In the genomic region with DNA sequence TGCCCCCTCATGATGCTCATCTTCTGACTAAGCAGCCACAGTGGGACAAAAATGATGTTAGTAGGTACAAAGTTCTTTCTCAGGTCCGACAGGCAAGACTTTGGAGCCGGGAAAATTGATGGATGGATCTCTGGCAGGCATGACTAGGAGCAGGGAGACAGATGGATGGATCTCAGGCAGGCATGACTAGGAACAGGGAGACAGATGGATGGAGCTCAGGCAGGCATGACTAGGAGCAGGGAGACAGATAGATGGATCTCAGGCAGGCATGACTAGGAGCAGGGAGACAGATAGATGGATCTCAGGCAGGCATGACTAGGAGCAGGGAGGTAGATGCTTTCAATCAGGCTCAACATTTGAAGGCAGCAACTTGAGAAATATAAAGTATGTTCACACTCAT, we compare ENCODE assay signal across 9 mouse cellular contexts. TPM values are rescaled to one million over a fixed set of nuclear protein-coding genes. Genes with fewer than 3 reads are reported as not detected.
DNase-seq lines count a peak whose midpoint lies in the region; ATAC-seq and TF ChIP-seq lines count a peak whose summit lies in the region.
"Had no signal": no experiment of that assay in that cellular context is flagged by ENCODE, and none has a peak within 500 bp of the region (broad histone marks: within the 10 kb centered on the region; RNA-seq: fewer than 3 reads in every experiment).

No protein-coding gene starts in this region.

- no peaks in the 10 kb centered on the region for H3K9me3 ChIP-seq in forebrain, embryonic 13.5 days (replicated peaks)
- no peaks in the 10 kb centered on the region for H3K9me3 ChIP-seq in forebrain, embryonic 11.5 days (ENCODE audit: control insufficient read depth, low read length)
- H3K9me3 ChIP-seq in hindbrain, embryonic 16.5 days (ENCODE audit: control insufficient read depth, low read length), result no peaks in the 10 kb centered on the region
- no peaks in the 10 kb centered on the region for H3K9me3 ChIP-seq in limb, embryonic 14.5 days (ENCODE audit: control insufficient read depth, low read length)
- H3K9me3 ChIP-seq in liver, embryonic 11.5 days (ENCODE audit: control insufficient read depth, low read length), result no peaks in the 10 kb centered on the region

- no peaks in the 10 kb centered on the region for H3K36me3 ChIP-seq in forebrain, embryonic 13.5 days (ENCODE audit: poor library complexity, severe bottlenecking)
- H3K36me3 ChIP-seq in forebrain, embryonic 11.5 days (ENCODE audit: control insufficient read depth, insufficient read depth, low read length), result no peaks in the 10 kb centered on the region
- H3K36me3 ChIP-seq in hindbrain, embryonic 16.5 days (ENCODE audit: control insufficient read depth, insufficient read depth, low read length), result no peaks in the 10 kb centered on the region
- H3K36me3 ChIP-seq in limb, embryonic 14.5 days (ENCODE audit: control insufficient read depth, insufficient read depth, low read length), result no peaks in the 10 kb centered on the region
- H3K36me3 ChIP-seq in liver, embryonic 11.5 days (ENCODE audit: control insufficient read depth, insufficient read depth, low read length), result no peaks in the 10 kb centered on the region

- ATAC-seq in forebrain, embryonic 13.5 days, result no peak
- ATAC-seq in forebrain, embryonic 11.5 days (replicated peaks; ENCODE audit: low FRiP score), result no peak
- peak; percentile 75 for ATAC-seq in hindbrain, embryonic 16.5 days
- no peak for ATAC-seq in limb, embryonic 14.5 days (ENCODE audit: low FRiP score, low read depth)
- no peak for ATAC-seq in liver, embryonic 11.5 days (replicated peaks; ENCODE audit: low FRiP score)

- H3K4me1 ChIP-seq in forebrain, embryonic 13.5 days, result no peaks in the 10 kb centered on the region
- no peaks in the 10 kb centered on the region for H3K4me1 ChIP-seq in forebrain, embryonic 11.5 days (replicated peaks; ENCODE audit: control insufficient read depth, insufficient read depth, low read length)
- H3K4me1 ChIP-seq in hindbrain, embryonic 16.5 days (ENCODE audit: control insufficient read depth, insufficient read depth, low read depth, low read length), result no peaks in the 10 kb centered on the region
- H3K4me1 ChIP-seq in limb, embryonic 14.5 days (ENCODE audit: control insufficient read depth, insufficient read depth, low read length), result no peaks in the 10 kb centered on the region
- H3K4me1 ChIP-seq in liver, embryonic 11.5 days (replicated peaks; ENCODE audit: control insufficient read depth, insufficient read depth, low read length), result no peaks in the 10 kb centered on the region

- peak overlapping the region; percentile 15 for H3K4me3 ChIP-seq in forebrain, embryonic 13.5 days
- H3K4me3 ChIP-seq in forebrain, embryonic 11.5 days (ENCODE audit: low read depth, low read length), result no peak overlapping the region
- peak overlapping the region; percentile 38 for H3K4me3 ChIP-seq in hindbrain, embryonic 16.5 days (ENCODE audit: low read length)
- H3K4me3 ChIP-seq in limb, embryonic 14.5 days (replicated peaks; ENCODE audit: low read length), result peak overlapping the region; percentile 13
- H3K4me3 ChIP-seq in liver, embryonic 11.5 days (ENCODE audit: low read depth, low read length), result no peak overlapping the region
- H3K4me3 ChIP-seq: erythroblast, embryonic 14.5 days had no signal

- H3K27me3 ChIP-seq in forebrain, embryonic 13.5 days, result no peaks in the 10 kb centered on the region
- H3K27me3 ChIP-seq in forebrain, embryonic 11.5 days (ENCODE audit: control insufficient read depth, insufficient read depth, low read length), result no peaks in the 10 kb centered on the region
- H3K27me3 ChIP-seq in hindbrain, embryonic 16.5 days (replicated peaks; ENCODE audit: control insufficient read depth, insufficient read depth, low read length), result no peaks in the 10 kb centered on the region
- no peaks in the 10 kb centered on the region for H3K27me3 ChIP-seq in limb, embryonic 14.5 days (ENCODE audit: control insufficient read depth, insufficient read depth, low read length)
- H3K27me3 ChIP-seq in liver, embryonic 11.5 days (replicated peaks; ENCODE audit: control insufficient read depth, insufficient read depth, low read length), result no peaks in the 10 kb centered on the region

- 38% methylated on average over 2 of the region's 2 CpGs for WGBS in forebrain, embryonic 13.5 days
- 54% methylated on average over 2 of the region's 2 CpGs for WGBS in forebrain, embryonic 11.5 days
- WGBS in hindbrain, embryonic 16.5 days, result 24% methylated on average over 2 of the region's 2 CpGs
- WGBS in limb, embryonic 14.5 days, result 21% methylated on average over 2 of the region's 2 CpGs
- WGBS in liver, embryonic 11.5 days, result 45% methylated on average over 2 of the region's 2 CpGs

- H3K9ac ChIP-seq in forebrain, embryonic 13.5 days, result no peak overlapping the region
- H3K9ac ChIP-seq in forebrain, embryonic 11.5 days (ENCODE audit: low read length), result no peak overlapping the region
- H3K9ac ChIP-seq in hindbrain, embryonic 16.5 days (ENCODE audit: low read depth, low read length), result peak overlapping the region; percentile 53; the same call in 1 of the 2 replicates
- 0 out of 2 replicates have a peak overlapping the region, but pooled peaks have one; percentile 31 for H3K9ac ChIP-seq in limb, embryonic 14.5 days (ENCODE audit: low read depth, low read length, severe bottlenecking)
- no peak overlapping the region for H3K9ac ChIP-seq in liver, embryonic 11.5 days (ENCODE audit: low read depth, low read length)

- H3K4me2 ChIP-seq in forebrain, embryonic 13.5 days, result peak overlapping the region; percentile 45
- no peak overlapping the region for H3K4me2 ChIP-seq in forebrain, embryonic 11.5 days (ENCODE audit: low read depth, low read length, severe bottlenecking)
- peak overlapping the region; percentile 45 for H3K4me2 ChIP-seq in hindbrain, embryonic 16.5 days (ENCODE audit: low read length)
- H3K4me2 ChIP-seq in limb, embryonic 14.5 days (replicated peaks; ENCODE audit: low read depth, low read length, severe bottlenecking), result peak overlapping the region; percentile 30; the same call in 1 of the 2 replicates
- H3K4me2 ChIP-seq in liver, embryonic 11.5 days, result no peak overlapping the region

- TF ChIP-seq POLR2A in limb, embryonic 14.5 days (IDR thresholded peaks at IDR 0.05; ENCODE audit: borderline replicate concordance, extremely low read depth, insufficient read depth, insufficient read length), result no peak

- no peak for DNase-seq in forebrain, embryonic 11.5 days (ENCODE audit: low spot score)
- DNase-seq in cerebellum, postnatal 14 days, result peak; percentile 74 to 77
- no peak for DNase-seq in limb, embryonic 14.5 days (ENCODE audit: low spot score)
- DNase-seq in liver, embryonic 11.5 days (ENCODE audit: low spot score), result no peak
- DNase-seq in urinary bladder, postnatal 25 days (ENCODE audit: low spot score), result no peak
- no peak for DNase-seq in gastrocnemius, postnatal 4 days (ENCODE audit: low spot score in 2 of 2)

- H3K27ac ChIP-seq in forebrain, embryonic 13.5 days, result no peak overlapping the region
- H3K27ac ChIP-seq in forebrain, embryonic 11.5 days (ENCODE audit: low read depth, low read length), result no peak overlapping the region
- no peak overlapping the region for H3K27ac ChIP-seq in hindbrain, embryonic 16.5 days (ENCODE audit: low read depth, low read length)
- H3K27ac ChIP-seq in limb, embryonic 14.5 days (replicated peaks; ENCODE audit: low read depth, low read length), result no peak overlapping the region
- no peak overlapping the region for H3K27ac ChIP-seq in liver, embryonic 11.5 days (ENCODE audit: low read depth, low read length)

RNA-seq across cellular contexts. Expression of a gene that starts 13.8 kb away (rescaled TPM):
- polyA plus RNA-seq in forebrain, embryonic 13.5 days (2015; fragmentation: Nextera tagmentation; extraction: Ambion mirVana), result not detected in 2 replicates
- 0.08 and 0.11 TPM in 2 replicates for polyA plus RNA-seq in forebrain, embryonic 11.5 days (2014; fragmentation: Nextera tagmentation; extraction: Ambion mirVana)
- polyA plus RNA-seq in hindbrain, embryonic 16.5 days (2015; fragmentation: Nextera tagmentation; extraction: Ambion mirVana), result 0.73 and 0.84 TPM in 2 replicates
- 0.04 and 0.06 TPM in 2 replicates for polyA plus RNA-seq in limb, embryonic 14.5 days (2012; rRNA removed)
- polyA plus RNA-seq in limb, embryonic 14.5 days (2014; fragmentation: Nextera tagmentation; extraction: Ambion mirVana), result 0.08 and 0.15 TPM in 2 replicates
- 0.12 TPM in 1 of 2 replicates, not detected in the other for polyA plus RNA-seq in liver, embryonic 11.5 days (2014; fragmentation: Nextera tagmentation; extraction: Ambion mirVana)
- not detected for total RNA-seq in gastrocnemius, postnatal 4 days (2021)
- polyA plus RNA-seq: erythroblast, embryonic 14.5 days had no signal

RNA-seq across cellular contexts. Expression of a gene that starts 25.4 kb away (rescaled TPM):
- polyA plus RNA-seq in forebrain, embryonic 13.5 days (2015; fragmentation: Nextera tagmentation; extraction: Ambion mirVana), result 0.18 and 0.29 TPM in 2 replicates
- polyA plus RNA-seq in forebrain, embryonic 11.5 days (2014; fragmentation: Nextera tagmentation; extraction: Ambion mirVana), result 0.05 and 0.07 TPM in 2 replicates
- 0.51 and 0.69 TPM in 2 replicates for polyA plus RNA-seq in hindbrain, embryonic 16.5 days (2015; fragmentation: Nextera tagmentation; extraction: Ambion mirVana)
- polyA plus RNA-seq in limb, embryonic 14.5 days (2012; rRNA removed), result 0.09 and 0.14 TPM in 2 replicates
- polyA plus RNA-seq in limb, embryonic 14.5 days (2014; fragmentation: Nextera tagmentation; extraction: Ambion mirVana), result 0.06 and 0.12 TPM in 2 replicates
- 0.04 and 0.05 TPM in 2 replicates for polyA plus RNA-seq in liver, embryonic 11.5 days (2014; fragmentation: Nextera tagmentation; extraction: Ambion mirVana)
- total RNA-seq in gastrocnemius, postnatal 4 days (2021), result not detected
- polyA plus RNA-seq: erythroblast, embryonic 14.5 days had no signal

RNA-seq across cellular contexts. Expression of a gene that starts 54.6 kb away (rescaled TPM):
- polyA plus RNA-seq in forebrain, embryonic 13.5 days (2015; fragmentation: Nextera tagmentation; extraction: Ambion mirVana), result not detected in 2 replicates
- 0.08 TPM in 1 of 2 replicates, not detected in the other for polyA plus RNA-seq in forebrain, embryonic 11.5 days (2014; fragmentation: Nextera tagmentation; extraction: Ambion mirVana)
- 0.65 and 0.95 TPM in 2 replicates for polyA plus RNA-seq in hindbrain, embryonic 16.5 days (2015; fragmentation: Nextera tagmentation; extraction: Ambion mirVana)
- 0.24 and 0.26 TPM in 2 replicates for polyA plus RNA-seq in limb, embryonic 14.5 days (2012; rRNA removed)
- polyA plus RNA-seq in limb, embryonic 14.5 days (2014; fragmentation: Nextera tagmentation; extraction: Ambion mirVana), result 0.26 and 0.83 TPM in 2 replicates
- polyA plus RNA-seq in liver, embryonic 11.5 days (2014; fragmentation: Nextera tagmentation; extraction: Ambion mirVana), result not detected in 2 replicates
- total RNA-seq in gastrocnemius, postnatal 4 days (2021), result not detected
- polyA plus RNA-seq: erythroblast, embryonic 14.5 days had no signal

Comparison
In these comparisons a context has a peak if more than half of its experiments do, and no peak if none do; other contexts are left out.
1. H3K4me2 ChIP-seq: peak in forebrain, embryonic 13.5 days (single experiment), hindbrain, embryonic 16.5 days (single experiment) and limb, embryonic 14.5 days (single experiment); none in forebrain, embryonic 11.5 days (single experiment) and liver, embryonic 11.5 days (single experiment).
2. H3K4me3 ChIP-seq: peak in forebrain, embryonic 13.5 days (single experiment), hindbrain, embryonic 16.5 days (single experiment) and limb, embryonic 14.5 days (single experiment); none in forebrain, embryonic 11.5 days (single experiment) and liver, embryonic 11.5 days (single experiment).
3. H3K9ac ChIP-seq: peak in hindbrain, embryonic 16.5 days (single experiment) and limb, embryonic 14.5 days (single experiment); none in forebrain, embryonic 13.5 days (single experiment), forebrain, embryonic 11.5 days (single experiment) and liver, embryonic 11.5 days (single experiment).
4. DNase-seq: peak in cerebellum, postnatal 14 days (2 of 2); none in forebrain, embryonic 11.5 days (single experiment), limb, embryonic 14.5 days (single experiment), liver, embryonic 11.5 days (single experiment), urinary bladder, postnatal 25 days (single experiment) and gastrocnemius, postnatal 4 days (0 of 2).